Comparison of ENCODE assay signal across 8 mouse cellular contexts in the genomic region with DNA sequence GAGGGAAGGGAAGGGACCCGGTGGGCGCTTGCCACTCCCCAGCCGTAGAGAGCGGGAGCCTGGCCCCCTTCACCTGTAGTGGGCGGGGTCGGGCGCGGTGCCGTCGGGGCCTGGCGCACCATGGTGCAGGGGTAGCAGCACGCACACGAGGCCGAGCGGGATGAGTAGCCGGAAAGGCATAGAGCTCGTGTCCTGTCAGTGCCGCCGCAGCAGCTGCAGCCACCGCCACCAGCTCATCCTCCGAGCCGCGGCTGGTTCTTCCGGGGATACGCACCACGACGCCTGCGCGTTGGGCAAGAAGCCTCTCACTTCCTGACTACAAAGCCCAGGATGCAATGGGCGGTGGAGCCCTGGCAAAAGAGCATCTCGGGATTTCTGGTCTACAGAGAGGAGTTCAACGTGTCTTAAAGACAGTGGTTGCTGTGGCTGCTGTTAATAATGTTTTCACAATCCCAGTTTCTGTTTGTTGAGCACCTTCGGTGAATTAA. TPM values are rescaled to one million over a fixed set of nuclear protein-coding genes. Genes with fewer than 3 reads are reported as not detected.
DNase-seq lines count a peak whose midpoint lies in the region; ATAC-seq and TF ChIP-seq lines count a peak whose summit lies in the region.

A gene (minus strand): TSS at position 318 of the 488 bp plus-strand sequence.

- H3K36me3 ChIP-seq in hindbrain, postnatal 0 days (ENCODE audit: insufficient read depth, low read length) = no peaks in the 10 kb centered on the region

- peak; percentile 95 for DNase-seq in ZHBTc4 (ENCODE audit: low read depth, low spot score)
- peak; percentile 94 for DNase-seq in gastrocnemius, adult 2 months
- peak; percentile 96 for DNase-seq in hindbrain, postnatal 0 days (ENCODE audit: low spot score)
- peak; percentile 89 to 91 for DNase-seq in left cerebral cortex, adult 2 months (ENCODE audit: extremely low spot score in 1 of 2, low spot score in 2 of 2)
- DNase-seq in right cerebral cortex, adult 2 months (ENCODE audit: low spot score in 2 of 2) = peak; percentile 94 to 95
- DNase-seq in urinary bladder, postnatal 14 days (ENCODE audit: low spot score) = peak; percentile 91

- peak; percentile 94 for ATAC-seq in common myeloid progenitor, adult 5-6 weeks (replicated peaks; ENCODE audit: low read depth, poor library complexity, severe bottlenecking)
- peak; percentile 95 for ATAC-seq in hindbrain, postnatal 0 days
- ATAC-seq in megakaryocyte, adult 5-6 weeks (ENCODE audit: poor library complexity, severe bottlenecking) = peak; percentile 99

- H3K9ac ChIP-seq in hindbrain, postnatal 0 days (replicated peaks; ENCODE audit: low read length) = peak within 1 kb of the TSS; percentile 82

- no peak for TF ChIP-seq CTCF in gastrocnemius, adult 2 months (IDR thresholded peaks at IDR 0.05)
- no peak for TF ChIP-seq CTCF in hindbrain, postnatal 0 days (IDR thresholded peaks at IDR 0.05; ENCODE audit: low read depth)
- TF ChIP-seq CTCF in left cerebral cortex, adult 2 months (IDR thresholded peaks at IDR 0.05) = no peak

- under 1% methylated on average over 32 of the region's 33 CpGs for WGBS in hindbrain, postnatal 0 days

- H3K9me3 ChIP-seq in hindbrain, postnatal 0 days (ENCODE audit: low read length) = no peaks in the 10 kb centered on the region

- peak within 1 kb of the TSS; percentile 93 for H3K4me2 ChIP-seq in hindbrain, postnatal 0 days (ENCODE audit: low read depth, low read length)

- peak within 1 kb of the TSS; percentile 100 for H3K4me3 ChIP-seq in gastrocnemius, adult 2 months
- H3K4me3 ChIP-seq in hindbrain, postnatal 0 days (ENCODE audit: low read length) = peak within 1 kb of the TSS; percentile 88
- peak within 1 kb of the TSS; percentile 98 for H3K4me3 ChIP-seq in left cerebral cortex, adult 2 months

- peak within 1 kb of the TSS; percentile 86 for H3K27ac ChIP-seq in gastrocnemius, adult 2 months
- peak within 1 kb of the TSS; percentile 48; the same call in 1 of the 2 replicates for H3K27ac ChIP-seq in hindbrain, postnatal 0 days
- peak within 1 kb of the TSS; percentile 82 for H3K27ac ChIP-seq in left cerebral cortex, adult 2 months

- no peaks in the 10 kb centered on the region for H3K27me3 ChIP-seq in hindbrain, postnatal 0 days (ENCODE audit: insufficient read depth, low read length)

- no peaks in the 10 kb centered on the region for H3K4me1 ChIP-seq in hindbrain, postnatal 0 days (ENCODE audit: insufficient read depth, low read length)

- intact Hi-C loops in gastrocnemius, adult 2 months (cut with DNase I) = no loop called here
- intact Hi-C loops in left cerebral cortex, adult 2 months (cut with DNase I) = loop anchor here (1.0 to 5.0 kb wide), 3 partner anchors 32 to 57 kb away; a partner anchor contains a TSS

RNA-seq across cellular contexts. Expression of the gene that starts here (rescaled TPM):
- total RNA-seq in common myeloid progenitor, adult 5-6 weeks (2017) = 27.8 and 36.5 TPM in 2 replicates
- 1 to 10 TPM; 4.2 to 4.4 TPM for total RNA-seq in gastrocnemius, adult 2 months (2021)
- total RNA-seq in hindbrain, postnatal 0 days (2014; rRNA removed) = 32.0 and 40.7 TPM in 2 replicates
- 27.9 and 35.2 TPM in 2 replicates for polyA plus RNA-seq in hindbrain, postnatal 0 days (2015; fragmentation: Nextera tagmentation; extraction: Ambion mirVana)
- 10 to 100 TPM; 18.7 to 19.2 TPM for total RNA-seq in left cerebral cortex, adult 2 months (2021)
- total RNA-seq in megakaryocyte, adult 5-6 weeks (2015) = 23.4 and 25.9 TPM in 2 replicates
- 34.8 and 34.9 TPM in 2 replicates for total RNA-seq in megakaryocyte, adult 5-6 weeks (2017)

Comparison
In these comparisons a context has a peak if more than half of its experiments do, and no peak if none do; other contexts are left out.
1. Peak in every context shown above with its lines: DNase-seq, ATAC-seq, H3K4me3 ChIP-seq and H3K27ac ChIP-seq.